Mouse (Mus musculus) embryonic facial prominence, embryonic 15.5 days (tissue): ENCODE results near the gene Got1. TPM values are rescaled to one million over a fixed set of nuclear protein-coding genes. Genes with fewer than 3 reads are reported as not detected.

Experiments used
- ATAC-seq: fragments of 200-750 bp; cut with Nextera tagmentation; 2 replicates; pipeline ENCODE4 v1.8.0; 2017; ENCODE audit warnings: low read depth, moderate TSS enrichment; ENCODE audit not compliant: insufficient number of reproducible peaks, low FRiP score, low TSS enrichment
- H3K27ac ChIP-seq: fragments of 300-500 bp; sonication (generic); replicated peaks from 2 replicates; pipeline ENCODE4 v1.5.1; 2015; ENCODE audit warnings: mild to moderate bottlenecking, inconsistent platforms
- H3K27me3 ChIP-seq: fragments of 300-500 bp; sonication (generic); 2 replicates; pipeline ENCODE4 v1.6.1; 2015; ENCODE audit warnings: inconsistent platforms
- H3K36me3 ChIP-seq: fragments of 300-500 bp; sonication (generic); 2 replicates; pipeline ENCODE4 v1.6.1; 2015; ENCODE audit warnings: mild to moderate bottlenecking, inconsistent platforms
- H3K4me1 ChIP-seq: fragments of 300-500 bp; sonication (generic); 2 replicates; pipeline ENCODE4 v1.6.1; 2015; ENCODE audit warnings: inconsistent platforms
- H3K4me2 ChIP-seq: fragments of 300-500 bp; sonication (generic); replicated peaks from 2 replicates; pipeline ENCODE4 v1.6.1; 2015; ENCODE audit warnings: mild to moderate bottlenecking, inconsistent platforms
- H3K4me3 ChIP-seq: fragments of 300-500 bp; sonication (generic); replicated peaks from 2 replicates; pipeline ENCODE4 v1.5.1; 2015; ENCODE audit warnings: mild to moderate bottlenecking, inconsistent platforms
- H3K9ac ChIP-seq: fragments of 300-500 bp; sonication (generic); 2 replicates; pipeline ENCODE4 v1.6.1; 2015; ENCODE audit warnings: inconsistent platforms
- H3K9me3 ChIP-seq: fragments of 300-500 bp; sonication (generic); replicated peaks from 2 replicates; pipeline ENCODE4 v1.6.1; 2016; ENCODE audit warnings: inconsistent platforms
- WGBS: fragments of 180-500 bp; shearing (Covaris S2); methylation state at CpG from one replicate; pipeline ENCODE4 v1.1.7; 2015; 5-methylcytosine and 5-hydroxymethylcytosine counted together
- polyA plus RNA-seq: library from polyadenylated mRNA; unstranded; fragments of >200 nt; fragmentation: Nextera tagmentation; extraction: Ambion mirVana; gene quantifications from 2 replicates; pipeline ENCODE4 v1.2.1, GENCODE M21; 2015

Got1 gene
- polyA plus RNA-seq, 1 experiment from 2014 or later, result 31.9 TPM

GRCm38 (mm10) chr19:43546337-43547117 is 22.1 kb upstream of the Got1 start:
- Histone ChIP-seq H3K9me3 (no peaks in the 10 kb centered on the region), H3K4me1 (no peaks in the 10 kb centered on the region), H3K4me3 (no peak overlapping the region), H3K4me2 (no peak overlapping the region), H3K27ac (no peak overlapping the region), H3K36me3 (no peaks in the 10 kb centered on the region), H3K27me3 (peaks cover 46% of the 10 kb centered on the region), H3K9ac (no peak overlapping the region)
- ATAC-seq, result no peak
- 3% methylated on average over 19 of the region's 19 CpGs for whole genome bisulfite sequencing

GRCm38 (mm10) chr19:43535372-43535771 is 11.0 kb upstream of the Got1 start:
- no peak for ATAC-seq
- no peak overlapping the region for H3K9ac ChIP-seq
- H3K4me3 ChIP-seq, result no peak overlapping the region
- no peaks in the 10 kb centered on the region for H3K9me3 ChIP-seq
- 0 out of 2 replicates have a peak, but pooled peaks cover 3% of the 10 kb centered on the region for H3K4me1 ChIP-seq
- no peak overlapping the region for H3K27ac ChIP-seq
- WGBS, result 89% methylated on average over 3 of the region's 3 CpGs
- no peak overlapping the region for H3K4me2 ChIP-seq
- no peaks in the 10 kb centered on the region for H3K36me3 ChIP-seq
- H3K27me3 ChIP-seq, result peaks cover 8% of the 10 kb centered on the region; the same call in 1 of the 2 replicates

- H3K4me1 ChIP-seq, result 0 out of 2 replicates have a peak, but pooled peaks cover 3% of the 10 kb centered on the region
- no peak overlapping the region for H3K27ac ChIP-seq
- ATAC-seq, result no peak
- no peaks in the 10 kb centered on the region for H3K36me3 ChIP-seq
- no peak overlapping the region for H3K4me3 ChIP-seq
- H3K9ac ChIP-seq, result no peak overlapping the region
- WGBS, result 20% methylated on average over 12 of the region's 12 CpGs
- H3K27me3 ChIP-seq, result 0 out of 2 replicates have a peak, but pooled peaks cover 9% of the 10 kb centered on the region
- H3K4me2 ChIP-seq, result 0 out of 2 replicates have a peak overlapping the region, but pooled peaks have one; percentile 52
- no peaks in the 10 kb centered on the region for H3K9me3 ChIP-seq
These were observed 6.5 kb upstream of the Got1 start for GRCm38 (mm10) chr19:43530921-43531320.

DNA sequence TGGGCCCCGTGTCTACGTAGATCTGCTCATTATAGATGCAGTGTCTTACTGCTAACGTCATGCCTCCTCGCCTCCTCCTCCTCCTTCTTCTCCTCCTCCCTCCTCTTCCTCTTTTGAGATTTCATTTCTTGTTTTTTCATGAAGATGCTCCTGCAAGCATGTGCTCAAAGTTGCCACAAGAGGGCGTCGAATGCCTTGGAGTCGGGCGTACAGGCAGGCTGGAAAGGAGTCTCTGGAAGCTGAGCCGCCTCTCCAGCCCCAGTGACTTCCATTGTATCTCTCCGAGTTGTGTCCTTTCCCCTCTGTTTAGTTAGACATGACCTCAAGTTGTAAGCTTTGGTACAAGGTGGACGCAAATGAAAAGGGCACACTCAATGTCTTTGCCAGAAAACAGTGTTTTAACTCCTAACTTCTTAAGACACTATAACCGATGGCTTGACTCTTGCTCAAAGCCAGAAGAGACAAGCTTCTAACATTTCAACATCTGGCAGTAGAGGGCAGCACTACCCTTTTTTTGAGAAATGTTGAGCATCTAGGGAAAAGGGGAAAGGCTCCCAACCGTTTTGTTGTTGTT is 5.9 kb upstream of the Got1 start:
- Histone ChIP-seq H3K4me3 (peak overlapping the region; percentile 32), H3K27me3 (0 out of 2 replicates have a peak, but pooled peaks cover 9% of the 10 kb centered on the region), H3K9ac (no peak overlapping the region), H3K36me3 (no peaks in the 10 kb centered on the region), H3K9me3 (no peaks in the 10 kb centered on the region), H3K4me2 (peak overlapping the region; percentile 52), H3K4me1 (peaks cover 7% of the 10 kb centered on the region), H3K27ac (no peak overlapping the region)
- 2% methylated on average over 13 of the region's 13 CpGs for WGBS
- peak; percentile 70; the same call in 1 of the 2 replicates for ATAC-seq

DNA sequence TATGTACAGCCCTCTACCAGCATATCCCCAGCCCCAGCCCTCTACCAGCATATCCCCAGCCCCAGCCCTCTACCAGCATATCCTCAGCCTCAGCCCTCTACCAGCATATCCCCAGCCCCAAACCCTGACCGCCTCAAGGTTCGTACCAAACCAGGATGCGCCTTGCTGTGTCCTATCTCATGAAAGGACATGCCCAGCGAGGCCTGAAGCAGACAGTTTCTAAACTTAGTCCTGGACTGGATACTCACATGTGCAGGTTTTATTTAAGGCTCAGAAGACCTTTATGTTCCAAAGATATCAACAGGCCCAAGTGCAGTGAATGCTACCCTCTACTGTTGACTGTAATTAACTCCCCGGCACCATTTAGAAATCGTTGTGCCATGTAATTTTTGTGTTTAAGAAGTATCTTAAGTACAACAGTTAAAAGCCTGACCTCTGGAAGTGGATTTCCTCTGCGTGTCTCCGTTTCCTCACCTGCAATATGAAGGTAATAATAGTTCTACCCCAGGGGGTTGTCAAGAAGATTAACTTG is 3.7 kb upstream of the Got1 start:
- Histone ChIP-seq H3K4me1 (peaks cover 21% of the 10 kb centered on the region), H3K4me3 (no peak overlapping the region), H3K9ac (no peak overlapping the region), H3K27ac (no peak overlapping the region), H3K36me3 (no peaks in the 10 kb centered on the region), H3K27me3 (0 out of 2 replicates have a peak, but pooled peaks cover 9% of the 10 kb centered on the region), H3K4me2 (no peak overlapping the region), H3K9me3 (no peaks in the 10 kb centered on the region)
- WGBS, result 75% methylated on average over 8 of the region's 8 CpGs
- no peak for ATAC-seq

DNA sequence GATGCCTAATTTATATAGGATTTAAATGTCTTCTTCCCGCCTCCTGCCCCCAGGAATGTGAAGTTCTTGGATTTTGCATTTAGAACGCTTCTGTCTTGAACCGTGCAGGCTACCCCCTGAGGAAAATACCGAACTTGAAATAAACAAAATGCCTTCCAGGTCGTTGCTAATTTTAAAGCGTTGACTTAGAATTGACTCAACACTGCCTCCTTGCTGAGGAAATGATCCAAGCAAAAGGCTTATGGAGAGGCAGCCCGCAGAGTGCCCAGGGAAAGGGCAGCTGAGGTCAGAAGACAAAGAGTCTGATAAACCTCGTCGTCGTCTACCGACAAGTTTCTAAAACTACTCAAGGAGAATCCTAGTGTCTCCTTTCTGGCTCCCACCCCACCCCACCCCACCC is 2.7 kb upstream of the Got1 start:
- H3K9me3 ChIP-seq, result no peaks in the 10 kb centered on the region
- no peak for ATAC-seq
- no peaks in the 10 kb centered on the region for H3K36me3 ChIP-seq
- WGBS, result 6% methylated on average over 11 of the region's 11 CpGs
- H3K4me1 ChIP-seq, result peaks cover 21% of the 10 kb centered on the region
- 0 out of 2 replicates have a peak, but pooled peaks cover 9% of the 10 kb centered on the region for H3K27me3 ChIP-seq
- H3K27ac ChIP-seq, result no peak overlapping the region
- H3K4me2 ChIP-seq, result no peak overlapping the region
- no peak overlapping the region for H3K9ac ChIP-seq
- H3K4me3 ChIP-seq, result no peak overlapping the region

- Histone ChIP-seq H3K9me3 (no peaks in the 10 kb centered on the region), H3K4me1 (peaks cover 20% of the 10 kb centered on the region), H3K27me3 (0 out of 2 replicates have a peak, but pooled peaks cover 5% of the 10 kb centered on the region), H3K4me2 (no peak overlapping the region), H3K4me3 (no peak overlapping the region), H3K36me3 (no peaks in the 10 kb centered on the region), H3K27ac (no peak overlapping the region), H3K9ac (no peak overlapping the region)
- ATAC-seq, result no peak
- WGBS, result 84% methylated on average over 9 of the region's 9 CpGs
These were observed 1.6 kb upstream of the Got1 start for GRCm38 (mm10) chr19:43526025-43526424.

- Histone ChIP-seq H3K27ac (peak overlapping the region; percentile 75; the same call in 1 of the 2 replicates), H3K36me3 (no peaks in the 10 kb centered on the region), H3K4me3 (peak overlapping the region; percentile 76; the same call in 1 of the 2 replicates), H3K9me3 (no peaks in the 10 kb centered on the region), H3K9ac (no peak overlapping the region), H3K27me3 (0 out of 2 replicates have a peak, but pooled peaks cover 5% of the 10 kb centered on the region), H3K4me1 (peaks cover 18% of the 10 kb centered on the region), H3K4me2 (no peak overlapping the region; the same call in 1 of the 2 replicates)
- 82% methylated on average over 7 of the region's 7 CpGs for WGBS
- no peak for ATAC-seq
These were observed 1.2 kb upstream of the Got1 start for GRCm38 (mm10) chr19:43525566-43525965.

DNA sequence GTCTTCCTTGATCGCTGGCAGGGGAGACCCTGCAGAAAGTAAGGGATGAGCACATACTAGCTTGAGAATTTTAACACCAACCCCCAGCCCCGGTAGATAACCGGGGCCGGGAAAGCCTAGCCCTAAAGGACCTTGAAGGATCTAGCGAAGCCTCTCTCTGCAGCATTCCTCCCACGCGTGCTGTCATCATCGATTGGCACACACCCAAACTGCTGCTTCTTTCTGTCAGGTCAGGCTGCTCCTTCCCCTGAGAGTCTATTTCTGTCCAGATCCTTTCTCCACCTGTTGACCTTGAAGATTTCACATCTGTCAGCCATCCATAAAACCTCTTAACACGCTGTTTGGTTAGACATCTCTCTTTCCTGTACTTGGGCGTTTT is 688 bp upstream of the Got1 start:
- H3K27ac ChIP-seq, result peak overlapping the region; percentile 75
- WGBS, result 11% methylated on average over 10 of the region's 10 CpGs
- peak overlapping the region; percentile 49 for H3K9ac ChIP-seq
- H3K36me3 ChIP-seq, result no peaks in the 10 kb centered on the region
- H3K4me2 ChIP-seq, result peak overlapping the region; percentile 89
- peaks cover 18% of the 10 kb centered on the region for H3K4me1 ChIP-seq
- peak; percentile 11; the same call in 1 of the 2 replicates for ATAC-seq
- peak overlapping the region; percentile 76 for H3K4me3 ChIP-seq
- H3K9me3 ChIP-seq, result no peaks in the 10 kb centered on the region
- H3K27me3 ChIP-seq, result 0 out of 2 replicates have a peak, but pooled peaks cover 5% of the 10 kb centered on the region

GRCm38 (mm10) chr19:43523551-43523950 is 854 bp downstream of the Got1 start:
- peak overlapping the region; percentile 76 for H3K4me3 ChIP-seq
- no peak overlapping the region for H3K9ac ChIP-seq
- no peak overlapping the region for H3K27ac ChIP-seq
- no peaks in the 10 kb centered on the region for H3K36me3 ChIP-seq
- 0 out of 2 replicates have a peak, but pooled peaks cover 2% of the 10 kb centered on the region for H3K27me3 ChIP-seq
- no peaks in the 10 kb centered on the region for H3K9me3 ChIP-seq
- peak overlapping the region; percentile 89 for H3K4me2 ChIP-seq
- no peak for ATAC-seq
- WGBS, result 4% methylated on average over 12 of the region's 12 CpGs
- H3K4me1 ChIP-seq, result peaks cover 18% of the 10 kb centered on the region

DNA sequence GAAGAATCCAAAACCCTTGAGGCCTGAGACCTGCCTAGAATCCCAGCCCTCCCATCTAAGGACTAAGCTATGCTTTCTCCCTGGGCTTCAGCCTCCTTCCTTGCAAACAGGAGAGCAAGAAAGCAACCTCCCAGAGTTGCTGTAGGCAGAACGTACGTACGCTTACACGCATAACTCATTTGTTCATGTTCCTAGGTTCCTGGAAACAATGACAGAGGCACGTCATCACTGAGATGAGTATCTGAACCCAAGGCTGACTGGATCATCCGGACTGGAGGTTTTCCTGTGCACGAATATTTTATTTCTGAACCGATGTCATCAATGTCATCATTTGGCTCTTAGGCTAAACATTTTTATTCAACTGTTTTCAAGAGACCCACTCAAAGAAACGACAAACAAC is 2.4 kb downstream of the Got1 start:
- WGBS, result 77% methylated on average over 9 of the region's 9 CpGs
- no peak for ATAC-seq

More for the DNA sequence above, 2.4 kb downstream of the Got1 start:
- H3K36me3 ChIP-seq, result no peaks in the 10 kb centered on the region; the same call in 1 of the 2 replicates
- no peak overlapping the region for H3K4me2 ChIP-seq
- no peak overlapping the region for H3K4me3 ChIP-seq
- no peaks in the 10 kb centered on the region for H3K27me3 ChIP-seq
- no peak overlapping the region for H3K27ac ChIP-seq
- H3K4me1 ChIP-seq, result peaks cover 18% of the 10 kb centered on the region
- H3K9me3 ChIP-seq, result no peaks in the 10 kb centered on the region
- no peak overlapping the region for H3K9ac ChIP-seq
